8 mouse cellular contexts compared by ENCODE assay signal in genomic region chr13:23517603-23518294, GRCm38 (mm10). TPM values are rescaled to one million over a fixed set of nuclear protein-coding genes. Genes with fewer than 3 reads are reported as not detected.
DNase-seq lines count a peak whose midpoint lies in the region; ATAC-seq and TF ChIP-seq lines count a peak whose summit lies in the region.

No protein-coding gene starts in this region.

- WGBS in embryonic facial prominence, embryonic 10.5 days: under 1% methylated on average over 27 of the region's 27 CpGs
- under 1% methylated on average over 27 of the region's 27 CpGs for WGBS in intestine, postnatal 0 days
- WGBS in midbrain, embryonic 10.5 days: under 1% methylated on average over 27 of the region's 27 CpGs

- no peaks in the 10 kb centered on the region for H3K27me3 ChIP-seq in embryonic facial prominence, embryonic 10.5 days (replicated peaks; ENCODE audit: low read depth, poor library complexity, severe bottlenecking)
- H3K27me3 ChIP-seq in intestine, postnatal 0 days (replicated peaks; ENCODE audit: control insufficient read depth, insufficient read depth, low read length): no peaks in the 10 kb centered on the region
- no peaks in the 10 kb centered on the region for H3K27me3 ChIP-seq in midbrain, embryonic 10.5 days (ENCODE audit: low read depth, poor library complexity, severe bottlenecking)

- no peaks in the 10 kb centered on the region for H3K36me3 ChIP-seq in embryonic facial prominence, embryonic 10.5 days (replicated peaks)
- H3K36me3 ChIP-seq in intestine, postnatal 0 days (ENCODE audit: control insufficient read depth, insufficient read depth): no peaks in the 10 kb centered on the region
- no peaks in the 10 kb centered on the region for H3K36me3 ChIP-seq in midbrain, embryonic 10.5 days

- H3K9me3 ChIP-seq in embryonic facial prominence, embryonic 10.5 days: no peaks in the 10 kb centered on the region
- H3K9me3 ChIP-seq in intestine, postnatal 0 days (ENCODE audit: control insufficient read depth): no peaks in the 10 kb centered on the region
- H3K9me3 ChIP-seq in midbrain, embryonic 10.5 days (replicated peaks): no peaks in the 10 kb centered on the region

- H3K4me1 ChIP-seq in embryonic facial prominence, embryonic 10.5 days: peaks cover 11% of the 10 kb centered on the region; the same call in 1 of the 2 replicates
- no peaks in the 10 kb centered on the region for H3K4me1 ChIP-seq in intestine, postnatal 0 days (replicated peaks; ENCODE audit: control insufficient read depth, insufficient read depth, low read length)
- peaks cover 20% of the 10 kb centered on the region for H3K4me1 ChIP-seq in midbrain, embryonic 10.5 days

- peak overlapping the region; percentile 61 for H3K4me3 ChIP-seq in embryonic facial prominence, embryonic 10.5 days
- H3K4me3 ChIP-seq in intestine, postnatal 0 days (ENCODE audit: low read depth, low read length): peak overlapping the region; percentile 52
- peak overlapping the region; percentile 60 for H3K4me3 ChIP-seq in midbrain, embryonic 10.5 days

- no peak overlapping the region; the same call in 1 of the 2 replicates for H3K27ac ChIP-seq in embryonic facial prominence, embryonic 10.5 days (replicated peaks)
- H3K27ac ChIP-seq in intestine, postnatal 0 days (ENCODE audit: low read depth, low read length): peak overlapping the region; percentile 24; the same call in 1 of the 2 replicates
- no peak overlapping the region for H3K27ac ChIP-seq in midbrain, embryonic 10.5 days (replicated peaks)

- peak; percentile 36 for ATAC-seq in granulocyte monocyte progenitor cell, adult 5-6 weeks (replicated peaks; ENCODE audit: poor library complexity, severe bottlenecking)
- peak; percentile 91 for ATAC-seq in intestine, postnatal 0 days

- intact Hi-C loops in left cerebral cortex, postnatal 36 days (cut with DNase I): loop anchor here (2.0 to 5.0 kb wide), 2 partner anchors 81 to 1495 kb away; no protein-coding TSS in a partner anchor

- H3K4me2 ChIP-seq in intestine, postnatal 0 days (replicated peaks; ENCODE audit: low read depth): peak overlapping the region; percentile 71

- peak; percentile 86 for DNase-seq in adrenal gland, adult 8-10 months
- DNase-seq in embryonic facial prominence, embryonic 10.5 days (ENCODE audit: low spot score): peak; percentile 87
- peak; percentile 89 to 90 for DNase-seq in left cerebral cortex, postnatal 36 days (ENCODE audit: low spot score in 2 of 2)
- DNase-seq in midbrain, embryonic 10.5 days (ENCODE audit: low spot score): peak; percentile 84
- peak; percentile 89 for DNase-seq in right cerebral cortex, postnatal 4 days
- DNase-seq in yolk sac, embryonic 10.5 days (ENCODE audit: low spot score): peak; percentile 88

- TF ChIP-seq CTCF in intestine, postnatal 0 days (IDR thresholded peaks at IDR 0.05; ENCODE audit: low read depth): no peak

- H3K9ac ChIP-seq in intestine, postnatal 0 days (ENCODE audit: low read depth, low read length): 0 out of 2 replicates have a peak overlapping the region, but pooled peaks have one; percentile 2

RNA-seq across cellular contexts. Expression of gene Hist1h4h, which starts 13.1 kb away (rescaled TPM):
- total RNA-seq in adrenal gland, adult 8-10 months (2022): 100 to 1,000 TPM; 381 to 523 (median 406) TPM
- 2.7 and 3.0 TPM in 2 replicates for polyA plus RNA-seq in embryonic facial prominence, embryonic 10.5 days (2016; fragmentation: Nextera tagmentation; extraction: Ambion mirVana)
- total RNA-seq in granulocyte monocyte progenitor cell, adult 5-6 weeks (2014; fragmentation: Nextera tagmentation): 19.7 and 101 TPM in 2 replicates
- 1,184 and 1,507 TPM in 2 replicates for total RNA-seq in granulocyte monocyte progenitor cell, adult 5-6 weeks (2017)
- 6.1 and 8.1 TPM in 2 replicates for polyA plus RNA-seq in intestine, postnatal 0 days (2015; fragmentation: Nextera tagmentation; extraction: Ambion mirVana)
- 100 to 1,000 TPM; 319 to 326 TPM for total RNA-seq in left cerebral cortex, postnatal 36 days (2021)
- 2.0 and 4.1 TPM in 2 replicates for polyA plus RNA-seq in midbrain, embryonic 10.5 days (2016; fragmentation: Nextera tagmentation; extraction: Ambion mirVana)

RNA-seq across cellular contexts. Expression of gene Hist1h2af, which starts 16.0 kb away (rescaled TPM):
- total RNA-seq in adrenal gland, adult 8-10 months (2022): 10 to 100 TPM in 3 of 4 experiments, 1 to 10 TPM in 1; 8.2 to 20.8 (median 16.2) TPM
- 4.8 and 5.5 TPM in 2 replicates for polyA plus RNA-seq in embryonic facial prominence, embryonic 10.5 days (2016; fragmentation: Nextera tagmentation; extraction: Ambion mirVana)
- total RNA-seq in granulocyte monocyte progenitor cell, adult 5-6 weeks (2014; fragmentation: Nextera tagmentation): 23.5 TPM in 1 of 2 replicates, not detected in the other
- total RNA-seq in granulocyte monocyte progenitor cell, adult 5-6 weeks (2017): 2,010 and 2,453 TPM in 2 replicates
- 2.7 and 3.0 TPM in 2 replicates for polyA plus RNA-seq in intestine, postnatal 0 days (2015; fragmentation: Nextera tagmentation; extraction: Ambion mirVana)
- 1 to 10 TPM; 6.2 to 7.0 TPM for total RNA-seq in left cerebral cortex, postnatal 36 days (2021)
- polyA plus RNA-seq in midbrain, embryonic 10.5 days (2016; fragmentation: Nextera tagmentation; extraction: Ambion mirVana): 4.7 and 9.5 TPM in 2 replicates

RNA-seq across cellular contexts. Expression of gene Hist1h3g, which starts 17.5 kb away (rescaled TPM):
- 1 to 10 TPM; 3.2 to 5.6 (median 4.7) TPM for total RNA-seq in adrenal gland, adult 8-10 months (2022)
- 6.5 and 7.7 TPM in 2 replicates for polyA plus RNA-seq in embryonic facial prominence, embryonic 10.5 days (2016; fragmentation: Nextera tagmentation; extraction: Ambion mirVana)
- total RNA-seq in granulocyte monocyte progenitor cell, adult 5-6 weeks (2014; fragmentation: Nextera tagmentation): 60.4 and 108 TPM in 2 replicates
- 191 and 281 TPM in 2 replicates for total RNA-seq in granulocyte monocyte progenitor cell, adult 5-6 weeks (2017)
- polyA plus RNA-seq in intestine, postnatal 0 days (2015; fragmentation: Nextera tagmentation; extraction: Ambion mirVana): 1.2 and 2.1 TPM in 2 replicates
- total RNA-seq in left cerebral cortex, postnatal 36 days (2021): 1 to 10 TPM; 3.6 to 4.6 TPM
- polyA plus RNA-seq in midbrain, embryonic 10.5 days (2016; fragmentation: Nextera tagmentation; extraction: Ambion mirVana): 5.5 and 5.6 TPM in 2 replicates

RNA-seq across cellular contexts. Expression of gene Hist1h2bh, which starts 25.4 kb away (rescaled TPM):
- 1 to 10 TPM; 2.2 to 3.4 (median 2.9) TPM for total RNA-seq in adrenal gland, adult 8-10 months (2022)
- polyA plus RNA-seq in embryonic facial prominence, embryonic 10.5 days (2016; fragmentation: Nextera tagmentation; extraction: Ambion mirVana): 1.1 TPM in 2 replicates
- 17.1 and 20.3 TPM in 2 replicates for total RNA-seq in granulocyte monocyte progenitor cell, adult 5-6 weeks (2014; fragmentation: Nextera tagmentation)
- total RNA-seq in granulocyte monocyte progenitor cell, adult 5-6 weeks (2017): 126 and 172 TPM in 2 replicates
- polyA plus RNA-seq in intestine, postnatal 0 days (2015; fragmentation: Nextera tagmentation; extraction: Ambion mirVana): 0.18 and 0.23 TPM in 2 replicates
- total RNA-seq in left cerebral cortex, postnatal 36 days (2021): 1 to 10 TPM in 1 of 2 experiments, under 1 TPM in 1; 0.79 to 1.2 TPM
- 1.00 and 1.0 TPM in 2 replicates for polyA plus RNA-seq in midbrain, embryonic 10.5 days (2016; fragmentation: Nextera tagmentation; extraction: Ambion mirVana)

RNA-seq across cellular contexts. Expression of gene Hist1h3f, which starts 26.1 kb away (rescaled TPM):
- total RNA-seq in adrenal gland, adult 8-10 months (2022): 10 to 100 TPM; 16.8 to 22.6 (median 20.7) TPM
- 0.97 and 1.2 TPM in 2 replicates for polyA plus RNA-seq in embryonic facial prominence, embryonic 10.5 days (2016; fragmentation: Nextera tagmentation; extraction: Ambion mirVana)
- total RNA-seq in granulocyte monocyte progenitor cell, adult 5-6 weeks (2014; fragmentation: Nextera tagmentation): 4.9 and 8.2 TPM in 2 replicates
- 77.5 and 127 TPM in 2 replicates for total RNA-seq in granulocyte monocyte progenitor cell, adult 5-6 weeks (2017)
- polyA plus RNA-seq in intestine, postnatal 0 days (2015; fragmentation: Nextera tagmentation; extraction: Ambion mirVana): 0.37 TPM in 1 of 2 replicates, not detected in the other
- 10 to 100 TPM; 17.9 to 18.2 TPM for total RNA-seq in left cerebral cortex, postnatal 36 days (2021)
- polyA plus RNA-seq in midbrain, embryonic 10.5 days (2016; fragmentation: Nextera tagmentation; extraction: Ambion mirVana): 1.1 and 1.5 TPM in 2 replicates

Comparison
In these comparisons a context has a peak if more than half of its experiments do, and no peak if none do; other contexts are left out.
1. RNA of gene Hist1h3g, which starts 17.5 kb away (total RNA-seq): 60.4 to 281 TPM in granulocyte monocyte progenitor cell, adult 5-6 weeks; 3.2 to 5.6 TPM in adrenal gland, adult 8-10 months and 3.6 to 4.6 TPM in left cerebral cortex, postnatal 36 days; every median in the first group is over 4 times any median in the second.
2. Peak in every context shown above with its lines, with median percentiles within 50 percentile points of each other: DNase-seq and H3K4me3 ChIP-seq.